Mouse (Mus musculus): ENCODE measurements around the gene Nt5dc1.
A peak's percentile ranks its signal among the peaks of the same experiment; 100 is the strongest.
"Not testable (repeated sequence)": the region's sequence is repeated elsewhere in the genome, so short reads cannot be mapped to it uniquely, and the experiment has no call there.

The Nt5dc1 gene

DNA sequence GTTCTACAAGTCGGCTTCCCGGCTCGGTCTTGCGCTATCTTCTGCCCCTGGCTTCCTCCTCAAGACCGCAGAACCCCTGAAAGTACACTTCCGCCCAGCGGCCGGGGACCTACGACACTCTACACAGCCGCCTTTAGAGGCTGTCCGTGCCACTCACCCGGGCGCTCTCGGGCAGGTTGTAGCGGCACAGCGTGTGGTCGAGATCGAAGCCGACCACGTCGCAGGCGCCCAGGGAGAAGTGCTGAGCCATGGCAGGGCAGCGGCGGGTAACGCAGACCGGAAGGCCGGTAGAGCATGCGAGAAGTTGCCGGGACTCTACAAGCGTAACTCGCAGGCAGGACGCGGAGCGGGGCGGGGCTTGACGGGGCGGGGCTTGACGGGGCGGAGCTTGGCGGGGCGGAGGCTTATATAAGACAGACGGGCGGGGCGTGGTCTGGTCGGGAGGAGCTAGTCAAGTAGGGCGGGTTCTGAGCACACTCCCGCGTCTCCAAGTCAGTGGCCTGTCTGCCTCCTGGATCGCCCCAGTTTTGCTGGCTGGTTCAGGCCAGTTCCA is at the start of gene Nt5dc1:
Gene Nt5dc1 (minus strand): TSS at position 349 of the 553 bp plus-strand sequence.
- DNase-seq (ENCODE audit: low spot score): peak; percentile 91

DNA sequence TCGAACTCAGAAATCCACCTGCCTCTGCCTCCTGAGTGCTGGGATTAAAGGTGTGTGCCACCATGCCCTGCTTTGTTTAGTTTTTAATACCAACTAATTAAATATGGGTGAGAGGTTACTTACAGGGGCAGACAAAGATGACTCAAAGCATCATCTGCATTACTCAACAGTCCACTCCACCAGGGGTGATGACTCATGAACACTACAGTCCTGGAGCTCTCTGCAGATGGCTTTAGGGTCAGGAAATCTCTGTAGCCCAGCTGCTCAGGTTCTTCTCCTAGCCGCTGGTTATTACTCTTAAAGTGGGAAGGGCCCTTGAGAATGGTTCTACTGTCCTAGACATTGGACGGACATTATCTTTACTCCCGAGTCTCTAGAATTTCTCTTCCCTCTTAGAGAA is 46.0 kb upstream of the Nt5dc1 start:
- no peak for DNase-seq (ENCODE audit: low spot score)

DNA sequence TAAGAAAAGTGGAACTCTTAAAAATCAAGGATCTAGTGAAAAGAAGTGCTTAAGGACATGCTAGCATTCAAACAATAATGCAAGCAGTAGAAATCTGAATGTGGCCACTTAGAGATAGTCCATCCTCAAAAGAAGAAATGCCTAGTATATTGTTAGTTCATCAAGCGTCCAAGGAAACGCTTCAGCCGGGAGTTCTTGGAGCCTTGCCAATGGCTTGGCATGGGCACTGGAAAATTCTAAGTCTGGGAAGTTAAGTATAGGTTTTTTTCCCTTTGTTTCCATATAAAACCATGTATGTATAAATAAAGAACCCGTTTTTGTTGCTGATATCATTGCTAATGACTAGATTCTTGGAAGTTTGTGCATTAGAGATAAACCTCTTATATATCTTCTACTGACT is 43.1 kb upstream of the Nt5dc1 start:
- DNase-seq (ENCODE audit: low spot score): no peak

DNA sequence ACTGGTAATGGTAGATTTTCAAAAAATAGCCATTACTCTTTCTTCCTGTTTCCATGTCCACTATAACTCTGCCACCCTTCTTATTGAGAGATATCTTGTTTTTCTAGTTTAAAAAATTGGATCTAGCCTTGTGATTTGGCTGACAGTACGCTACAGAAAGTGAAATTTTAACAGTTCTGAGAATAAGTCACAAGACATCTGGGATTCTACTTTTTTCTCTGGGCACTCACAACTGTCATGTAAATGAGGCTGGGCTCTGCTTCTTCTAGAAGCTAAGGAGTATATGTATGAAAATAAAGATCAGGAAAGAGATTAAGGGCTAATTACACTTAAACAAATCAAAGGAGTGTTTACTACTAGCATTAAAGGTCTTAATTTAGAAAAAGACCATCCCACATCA is 31.1 kb upstream of the Nt5dc1 start:
- no peak for DNase-seq (ENCODE audit: low spot score)

DNA sequence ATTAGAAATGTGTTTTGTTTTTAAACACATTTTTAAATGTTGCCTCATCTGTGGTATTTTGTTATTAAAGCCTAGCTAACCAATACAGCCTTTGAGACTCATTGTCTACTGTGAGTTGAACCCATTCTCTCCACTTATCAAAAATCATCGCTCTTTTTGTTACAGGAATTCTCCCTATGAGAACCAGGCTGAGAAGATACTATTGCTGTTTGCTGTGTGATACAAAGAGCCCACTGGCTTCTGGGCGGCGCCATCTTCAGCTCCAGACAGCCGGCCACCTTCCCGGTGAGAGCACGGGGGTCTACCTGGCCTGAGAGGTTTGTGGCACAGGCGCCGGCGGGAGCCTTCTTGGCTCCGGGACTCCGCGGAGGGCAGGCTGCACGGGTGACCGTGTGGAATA is 15.8 kb upstream of the Nt5dc1 start:
- DNase-seq (ENCODE audit: low spot score): not testable (repeated sequence)

DNA sequence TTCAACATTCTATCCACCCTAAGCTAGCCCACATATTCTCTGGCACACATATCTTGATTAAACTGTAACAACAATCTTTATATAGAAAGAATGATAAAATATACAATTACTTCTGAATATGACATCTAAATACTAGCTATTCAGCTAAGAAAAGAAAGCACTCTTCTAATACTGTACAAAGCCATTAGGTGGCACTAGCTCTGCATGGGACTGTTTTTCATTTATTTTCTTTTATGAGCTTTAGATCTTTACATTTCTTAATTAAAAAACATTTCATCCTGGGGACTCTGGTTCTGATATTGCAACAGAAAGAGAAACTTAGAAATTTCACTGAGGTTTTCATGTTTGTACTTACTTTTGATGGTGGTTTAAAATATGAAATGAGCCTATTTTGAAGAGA is 13.4 kb upstream of the Nt5dc1 start:
- no peak for DNase-seq (ENCODE audit: low spot score)

DNA sequence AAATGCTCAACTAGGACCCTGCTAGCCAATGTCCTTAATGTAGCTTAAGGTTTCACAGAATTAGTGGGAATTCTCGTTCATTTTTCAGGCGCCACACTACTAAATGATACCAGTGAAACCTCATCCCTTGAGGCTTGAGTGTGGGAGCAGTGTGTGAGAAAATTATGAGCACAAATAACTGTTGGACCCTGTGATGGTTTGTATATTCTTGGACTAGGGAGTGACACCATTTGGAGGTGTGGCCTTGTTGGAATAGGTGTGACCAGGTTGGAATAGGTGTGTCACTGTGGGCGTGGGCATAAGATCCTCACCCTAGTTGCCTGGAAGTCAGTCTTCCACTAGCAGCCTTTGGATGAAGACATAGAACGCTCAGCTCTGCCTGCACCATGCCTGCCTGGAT is 442 bp upstream of the Nt5dc1 start:
- not testable (repeated sequence) for DNase-seq (ENCODE audit: low spot score)

DNA sequence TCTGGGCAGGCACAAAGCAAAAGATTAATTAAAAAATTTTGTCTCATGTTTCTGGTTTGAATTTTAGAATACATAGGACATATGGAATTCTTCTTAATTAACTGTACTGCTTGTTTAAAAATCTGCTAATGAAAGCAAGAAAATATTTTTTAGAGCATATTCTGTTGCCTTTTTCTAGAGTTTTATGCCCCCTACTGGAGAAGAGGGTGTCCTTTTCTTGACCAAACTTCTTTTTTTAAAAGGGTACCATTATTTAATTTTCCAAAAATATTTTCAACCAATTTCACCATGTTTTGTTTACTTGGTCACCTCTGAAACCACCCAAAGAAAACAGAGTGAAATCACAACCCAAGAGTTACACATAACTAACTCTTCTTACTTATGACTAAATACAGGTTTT is 19.1 kb downstream of the Nt5dc1 start:
- no peak for DNase-seq (ENCODE audit: low spot score)

DNA sequence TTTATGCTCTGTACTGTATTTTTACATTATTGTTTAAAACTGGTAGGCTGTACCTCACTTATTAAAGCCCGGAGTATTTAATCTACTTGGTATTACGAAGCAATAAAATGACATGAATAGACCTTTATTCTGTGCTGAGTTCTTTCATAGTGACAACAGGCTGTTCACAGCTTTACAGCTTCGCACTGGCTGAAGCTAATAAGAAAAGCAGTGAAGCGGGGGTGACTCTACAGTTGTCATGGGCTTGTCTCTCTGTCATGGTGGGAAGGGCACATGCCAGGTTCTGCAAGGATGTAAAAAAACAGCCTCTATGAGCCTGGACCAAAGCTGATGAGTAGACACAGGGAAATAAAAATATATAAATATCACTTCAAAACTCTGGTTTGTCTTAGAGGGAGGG is 21.4 kb downstream of the Nt5dc1 start:
- DNase-seq (ENCODE audit: low spot score): no peak

DNA sequence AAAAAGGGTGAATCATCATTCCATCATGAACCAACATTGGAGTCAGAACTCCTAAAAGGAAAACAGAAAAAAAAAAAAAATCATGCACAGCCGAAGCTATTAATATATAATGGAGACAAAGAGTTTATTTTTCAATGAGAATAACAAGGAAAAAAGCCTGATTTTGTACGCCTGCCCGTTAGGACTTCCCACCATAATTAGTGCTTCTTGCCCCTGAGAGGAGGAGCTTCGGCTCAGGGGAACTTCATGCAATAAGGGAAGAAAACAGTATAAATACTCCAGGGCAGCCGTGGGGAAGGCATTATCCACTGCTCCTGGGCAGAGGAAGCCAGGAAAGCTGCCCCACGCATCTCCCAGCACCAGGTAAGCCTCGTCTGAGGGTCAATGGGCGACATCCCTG is 28.7 kb downstream of the Nt5dc1 start, which contains the start of gene Col10a1:
Gene Col10a1 (plus strand): TSS at position 301 of the 400 bp plus-strand sequence.
- no peak for DNase-seq (ENCODE audit: low spot score)

DNA sequence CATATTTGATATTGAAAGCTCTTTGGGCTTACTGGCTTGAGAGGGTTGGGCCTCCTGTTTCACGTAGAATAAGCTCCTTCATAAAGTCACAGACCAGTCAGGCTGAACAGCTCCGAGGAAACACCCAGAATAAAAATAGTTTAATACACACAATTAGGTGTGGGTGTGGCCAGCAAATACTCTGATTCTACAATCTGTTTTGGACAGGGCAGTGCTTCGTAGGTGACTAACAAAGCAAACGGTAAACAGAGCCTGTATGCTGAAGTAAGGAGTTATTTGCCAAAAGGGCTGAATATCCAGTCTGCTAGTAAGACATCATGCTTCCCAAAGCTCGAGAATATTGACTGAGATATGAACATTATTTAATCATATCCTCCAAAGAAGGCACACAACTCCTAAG is 32.7 kb downstream of the Nt5dc1 start:
- DNase-seq (ENCODE audit: low spot score): no peak

DNA sequence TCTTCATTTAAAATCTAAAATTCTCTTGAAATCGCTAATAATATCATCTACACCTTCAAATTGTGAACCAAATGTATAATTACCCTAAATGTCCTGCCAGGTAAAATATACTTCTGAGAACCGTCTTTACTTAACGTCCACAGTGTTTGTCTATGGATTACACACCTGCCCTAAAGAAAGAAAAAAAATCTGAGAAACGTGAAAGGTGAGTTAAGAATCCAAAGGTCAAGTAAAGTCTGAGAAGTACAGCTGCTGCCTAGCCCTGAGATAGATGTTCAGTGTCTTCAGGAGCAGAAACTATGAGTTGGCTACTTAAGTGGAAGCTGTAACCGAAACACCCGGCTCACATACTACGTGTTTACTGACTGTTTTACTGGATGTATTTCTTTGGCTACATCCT is 45.0 kb downstream of the Nt5dc1 start:
- DNase-seq (ENCODE audit: low spot score): no peak

DNA sequence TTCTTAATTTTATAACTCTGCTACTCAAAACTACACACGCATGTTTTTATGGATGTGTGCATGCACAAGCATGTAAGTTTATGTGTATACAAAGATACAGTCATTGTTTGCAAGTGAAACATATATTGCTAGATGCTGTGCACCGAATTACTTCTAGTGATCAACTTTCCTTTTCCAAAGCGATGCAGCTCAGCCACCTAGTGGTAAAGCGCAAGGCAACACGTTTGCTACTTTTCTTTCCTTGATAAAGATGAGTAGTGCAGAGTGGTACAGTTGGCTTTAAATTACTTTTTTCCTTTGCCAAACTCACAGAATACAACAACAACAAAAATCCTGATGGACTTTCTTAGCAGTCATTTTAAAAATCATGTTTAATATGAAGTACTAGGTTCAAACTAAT is 50.2 kb downstream of the Nt5dc1 start:
- no peak for DNase-seq (ENCODE audit: low spot score)

DNA sequence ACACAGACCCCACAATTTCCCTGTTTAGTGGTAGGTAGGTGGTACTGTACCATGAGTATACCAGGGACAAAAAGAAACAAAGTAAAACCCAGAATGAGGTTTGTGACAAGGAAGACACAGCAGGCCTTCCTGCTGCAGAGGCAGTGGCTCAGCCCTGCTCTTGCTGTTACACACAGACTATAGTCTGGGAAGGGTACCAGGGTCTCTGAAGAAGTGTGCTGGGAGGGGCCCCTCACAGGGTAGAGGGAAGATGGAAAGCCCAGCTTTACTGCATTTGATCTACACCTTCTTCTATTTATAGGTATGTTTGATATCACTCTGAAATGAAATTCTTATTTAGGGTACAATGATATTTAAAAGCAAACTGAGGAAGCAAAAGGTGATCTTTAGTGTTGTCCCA is 54.6 kb downstream of the Nt5dc1 start:
- DNase-seq (ENCODE audit: low spot score): no peak

DNA sequence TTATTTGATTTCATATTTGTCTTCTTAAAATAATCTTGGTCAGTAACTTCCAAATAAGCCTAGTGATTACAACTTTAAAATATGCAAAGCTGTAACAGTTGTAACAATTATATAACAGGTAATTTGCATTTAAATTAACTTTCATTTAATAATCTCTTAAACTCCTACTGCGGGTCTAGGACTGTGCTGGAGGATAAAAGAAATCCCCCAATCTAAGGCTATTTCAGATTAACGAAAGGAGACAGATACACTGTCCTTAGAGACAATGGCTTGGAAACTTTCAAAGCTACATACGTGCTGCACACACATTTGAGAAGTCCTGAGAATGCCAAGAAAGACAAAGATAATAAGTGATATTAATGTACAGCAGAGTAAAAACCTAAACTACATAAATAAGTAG is 60.1 kb downstream of the Nt5dc1 start:
- DNase-seq (ENCODE audit: low spot score): no peak

DNA sequence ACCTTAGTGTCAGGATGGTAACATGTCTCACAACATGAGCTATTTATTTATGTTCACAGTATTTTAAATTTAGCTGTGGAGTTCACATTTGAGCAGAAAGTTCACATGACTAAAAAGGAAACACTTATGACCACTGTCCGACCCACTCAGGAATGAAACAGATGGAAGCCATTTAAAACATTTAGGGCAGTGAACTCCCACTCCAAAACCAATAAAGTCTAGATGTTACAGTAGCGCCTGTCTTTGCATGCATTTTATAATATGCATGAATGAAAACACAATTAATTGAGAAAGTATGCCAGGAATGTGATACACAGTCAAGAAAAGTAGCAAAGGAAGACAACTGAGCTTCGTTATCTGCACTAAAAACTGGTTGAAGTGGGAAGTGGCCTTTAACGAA is 66.2 kb downstream of the Nt5dc1 start:
- DNase-seq (ENCODE audit: low spot score): no peak

DNA sequence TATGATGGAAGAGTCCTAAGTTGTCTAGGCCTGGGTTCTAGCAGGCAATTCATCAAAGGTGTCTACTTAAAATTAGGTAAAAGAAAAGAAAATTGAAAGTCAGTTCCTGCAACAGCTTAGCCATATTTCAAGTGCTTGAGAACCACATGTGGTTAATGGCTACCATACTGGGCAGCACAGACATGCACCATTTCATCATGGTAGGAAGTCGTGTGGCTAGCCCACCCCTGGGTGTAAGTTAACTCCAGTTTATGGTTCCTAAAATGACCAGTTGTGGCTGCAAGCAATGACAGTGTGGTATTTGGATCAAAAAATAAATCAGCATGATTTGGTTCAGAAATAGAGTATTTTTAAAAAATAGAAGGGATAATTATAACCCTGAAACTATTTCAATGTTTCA is 76.5 kb downstream of the Nt5dc1 start:
- DNase-seq (ENCODE audit: low spot score): no peak

DNA sequence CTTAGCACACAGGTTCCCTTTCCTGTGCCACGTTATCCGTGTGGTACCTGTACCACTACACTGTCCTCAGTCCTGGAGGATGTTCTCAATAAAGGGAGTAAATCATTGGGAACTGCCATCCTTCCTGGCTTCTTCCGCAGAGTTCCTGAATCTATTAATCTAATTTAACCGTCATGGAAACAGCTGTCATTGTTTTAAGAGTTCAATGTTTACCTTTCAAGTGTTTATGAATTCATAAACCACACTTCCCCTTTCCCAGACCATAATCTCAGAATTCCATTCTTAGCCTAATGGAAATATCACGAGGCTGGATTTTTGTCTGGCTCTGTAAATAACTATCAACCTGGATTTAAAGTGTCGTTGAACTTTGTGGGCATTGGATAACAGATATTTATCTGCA is 77.3 kb downstream of the Nt5dc1 start:
- no peak for DNase-seq (ENCODE audit: low spot score)

DNA sequence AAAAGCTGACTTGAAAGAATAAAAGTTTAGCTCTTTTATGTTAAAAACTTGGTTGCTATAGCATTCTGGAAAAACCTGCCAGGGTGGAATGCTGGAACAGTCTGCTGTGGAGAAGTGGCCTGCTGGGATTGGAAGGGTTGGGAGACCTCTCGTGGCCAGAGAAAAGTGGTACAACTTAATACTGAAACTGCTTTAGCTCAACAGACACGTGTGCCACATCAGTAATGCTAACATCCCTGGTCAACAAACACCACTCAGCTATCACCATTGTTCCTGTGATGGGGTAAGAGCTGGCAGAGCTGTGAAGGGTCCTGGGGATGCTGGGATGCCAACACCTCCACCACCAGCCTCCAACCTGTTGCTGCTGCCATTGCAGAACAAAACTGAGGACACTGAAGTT is 90.0 kb downstream of the Nt5dc1 start:
- DNase-seq (ENCODE audit: low spot score): peak; percentile 58

DNA sequence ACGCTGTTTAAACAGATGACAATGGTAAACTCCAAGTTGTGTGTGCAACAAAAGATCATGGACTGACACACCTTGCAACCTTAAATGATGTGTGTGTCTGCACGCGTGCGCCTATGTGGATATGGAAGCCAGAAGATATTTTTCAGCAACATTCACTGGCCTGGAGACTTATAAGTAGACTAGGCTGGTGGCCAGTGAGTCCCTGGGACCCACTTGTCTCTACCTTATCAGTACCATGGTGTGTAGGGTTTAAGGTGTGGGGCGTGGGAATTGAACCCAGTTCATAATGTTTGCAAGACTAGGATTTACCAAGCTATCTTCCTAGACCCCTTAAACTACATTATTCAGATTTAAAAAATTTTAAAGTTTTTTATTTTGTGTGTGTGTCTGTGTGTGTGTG is 91.2 kb downstream of the Nt5dc1 start:
- DNase-seq (ENCODE audit: low spot score): no peak

DNA sequence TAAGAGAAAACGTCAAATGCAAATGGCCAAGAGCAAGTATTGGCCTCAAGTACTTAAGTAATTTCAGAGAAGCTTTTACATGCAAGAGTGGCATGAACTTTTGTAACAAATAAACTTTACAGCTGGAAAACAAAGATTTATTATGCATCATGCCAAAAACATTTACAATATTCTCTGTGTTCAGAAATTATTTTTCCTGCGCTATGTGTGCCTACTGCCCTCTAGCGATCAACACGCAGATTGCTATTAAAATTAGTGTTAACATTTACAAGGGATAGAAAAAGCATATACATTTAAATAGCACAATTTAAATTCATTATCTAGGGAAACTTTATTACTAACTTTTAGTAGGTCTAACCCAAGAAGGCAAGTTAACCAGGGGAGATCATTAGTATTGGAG is 91.7 kb downstream of the Nt5dc1 start:
- DNase-seq (ENCODE audit: low spot score): peak; percentile 20

DNA sequence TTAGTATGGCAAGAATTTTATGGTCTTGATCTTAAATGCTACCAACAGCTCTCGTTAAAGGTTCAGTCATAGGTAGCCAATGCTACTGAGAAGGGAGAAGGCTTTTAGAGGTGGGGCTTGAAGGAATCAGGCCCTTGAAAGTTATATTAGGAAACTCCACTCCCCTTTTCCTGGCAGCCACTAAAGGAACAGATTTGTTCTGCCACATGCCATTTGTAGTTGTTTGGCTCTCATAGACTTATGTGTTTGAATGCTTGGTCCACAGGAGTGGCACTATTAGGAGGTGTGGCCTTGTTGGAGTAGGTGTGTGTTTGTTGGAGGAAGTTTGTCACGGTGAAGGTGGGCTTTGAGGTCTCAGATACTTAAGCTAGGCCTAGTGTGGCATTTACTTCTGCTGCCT is 97.5 kb downstream of the Nt5dc1 start:
- no peak for DNase-seq (ENCODE audit: low spot score)

DNA sequence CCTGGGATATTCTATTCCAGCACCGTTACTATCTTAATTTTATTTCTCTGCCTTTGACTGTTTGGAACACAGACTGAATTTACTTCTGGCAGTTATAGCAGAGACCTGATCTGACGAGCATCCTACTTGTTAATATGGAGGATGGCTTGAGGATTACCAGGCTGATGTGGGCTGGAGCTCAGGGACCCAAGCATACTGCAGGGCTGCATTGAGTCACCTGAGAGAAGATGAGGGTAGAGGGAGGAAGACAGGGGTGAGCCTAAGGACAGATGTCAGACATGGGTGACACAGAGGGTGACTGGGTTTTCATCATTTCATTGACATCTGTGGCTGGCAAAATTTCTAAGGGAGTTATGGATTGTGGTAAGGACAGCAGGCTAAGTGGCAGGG is 101.1 kb downstream of the Nt5dc1 start:
- DNase-seq (ENCODE audit: low spot score): no peak

DNA sequence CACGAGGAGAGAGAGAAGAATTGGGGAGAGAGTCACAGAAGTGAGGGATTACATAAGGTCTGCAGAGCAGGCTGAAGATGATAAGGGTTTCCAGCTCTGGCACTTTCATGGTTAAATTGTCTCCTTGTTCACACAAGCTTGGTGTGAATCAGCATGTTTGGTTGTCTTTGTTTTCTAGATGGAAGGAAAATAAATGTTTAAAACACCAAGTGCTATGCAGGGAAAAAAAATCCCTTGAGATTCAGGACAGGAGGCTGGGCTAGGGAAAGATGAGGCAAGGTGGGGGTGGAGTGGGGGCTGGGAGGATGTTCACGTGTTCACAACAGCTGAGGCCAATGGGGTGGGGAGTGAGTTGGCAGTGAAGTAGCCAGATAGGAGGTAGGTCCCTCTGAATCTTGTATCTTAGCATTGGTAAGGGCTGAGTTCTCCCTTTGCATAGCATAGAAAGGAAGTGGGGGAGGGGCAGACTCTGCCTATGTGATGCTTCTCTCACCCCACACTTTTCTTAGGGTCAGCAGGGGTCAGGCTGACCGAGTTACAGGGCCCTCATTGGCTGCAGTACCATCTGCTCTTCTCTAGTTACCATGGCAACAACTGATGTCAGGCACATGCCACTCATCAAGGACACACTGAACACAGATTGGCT is 101.7 kb downstream of the Nt5dc1 start:
- peak; percentile 79 for DNase-seq (ENCODE audit: low spot score)

Data from layer of hippocampus, adult 11-12 months (tissue).